In genomic region chr15:82204680-82205371, GRCm38 (mm10) we compare ENCODE assay signal across 19 mouse cellular contexts. TPM values are rescaled to one million over a fixed set of nuclear protein-coding genes. Genes with fewer than 3 reads are reported as not detected.
DNase-seq lines count a peak whose midpoint lies in the region; ATAC-seq and TF ChIP-seq lines count a peak whose summit lies in the region.
"Had no signal": no experiment of that assay in that cellular context is flagged by ENCODE, and none has a peak within 500 bp of the region (broad histone marks: within the 10 kb centered on the region; RNA-seq: fewer than 3 reads in every experiment).

No protein-coding gene starts in this region.

- peaks cover 74% of the 10 kb centered on the region for H3K4me1 ChIP-seq in cerebellum, adult 2 months (ENCODE audit: control insufficient read depth, insufficient read depth, low read length)
- H3K4me1 ChIP-seq in hindbrain, embryonic 11.5 days (replicated peaks; ENCODE audit: control insufficient read depth, insufficient read depth, low read length), result peaks cover 12% of the 10 kb centered on the region
- peaks cover 19% of the 10 kb centered on the region for H3K4me1 ChIP-seq in hindbrain, embryonic 14.5 days (replicated peaks; ENCODE audit: control insufficient read depth, insufficient read depth, low read length)
- H3K4me1 ChIP-seq in midbrain, embryonic 11.5 days (ENCODE audit: control insufficient read depth, insufficient read depth, low read length), result peaks cover 20% of the 10 kb centered on the region
- H3K4me1 ChIP-seq in midbrain, embryonic 14.5 days (ENCODE audit: control insufficient read depth, insufficient read depth, low read length), result peaks cover 13% of the 10 kb centered on the region
- peaks cover 61% of the 10 kb centered on the region for H3K4me1 ChIP-seq in olfactory bulb, adult 2 months (ENCODE audit: control insufficient read depth, insufficient read depth, low read length)

- H3K4me2 ChIP-seq in hindbrain, embryonic 11.5 days (replicated peaks; ENCODE audit: low read depth, low read length), result no peak overlapping the region
- H3K4me2 ChIP-seq in hindbrain, embryonic 14.5 days (replicated peaks), result no peak overlapping the region
- H3K4me2 ChIP-seq in midbrain, embryonic 11.5 days, result no peak overlapping the region
- no peak overlapping the region for H3K4me2 ChIP-seq in midbrain, embryonic 14.5 days (ENCODE audit: low read length)
- H3K4me2 ChIP-seq: hindbrain, embryonic 15.5 days; liver, embryonic 11.5 days; neural tube, embryonic 13.5 days had no signal

- 0 out of 2 replicates have a peak, but pooled peaks have one; percentile 12 for ATAC-seq in hindbrain, embryonic 11.5 days (ENCODE audit: low FRiP score)
- no peak for ATAC-seq in hindbrain, embryonic 14.5 days (ENCODE audit: low FRiP score)
- 0 out of 2 replicates have a peak, but pooled peaks have one; percentile 19 for ATAC-seq in midbrain, embryonic 11.5 days (ENCODE audit: low FRiP score)
- no peak for ATAC-seq in midbrain, embryonic 14.5 days (ENCODE audit: low FRiP score, low TSS enrichment)
- ATAC-seq: forebrain, postnatal 0 days had no signal

- WGBS in cerebellum, adult 2 months, result 59% methylated on average over 10 of the region's 10 CpGs
- 75% methylated on average over 10 of the region's 10 CpGs for WGBS in hindbrain, embryonic 11.5 days
- 66% methylated on average over 10 of the region's 10 CpGs for WGBS in hindbrain, embryonic 14.5 days
- 67% methylated on average over 10 of the region's 10 CpGs for WGBS in midbrain, embryonic 11.5 days
- 68% methylated on average over 10 of the region's 10 CpGs for WGBS in midbrain, embryonic 14.5 days
- WGBS in olfactory bulb, adult 2 months, result 43% methylated on average over 10 of the region's 10 CpGs

- peaks cover 9% of the 10 kb centered on the region; the same call in 1 of the 2 replicates for H3K36me3 ChIP-seq in hindbrain, embryonic 11.5 days (ENCODE audit: control insufficient read depth, insufficient read depth, low read length)
- H3K36me3 ChIP-seq in hindbrain, embryonic 14.5 days (replicated peaks; ENCODE audit: control insufficient read depth, insufficient read depth), result peaks cover 64% of the 10 kb centered on the region
- H3K36me3 ChIP-seq in midbrain, embryonic 11.5 days (ENCODE audit: control insufficient read depth, insufficient read depth, low read length), result peaks cover 38% of the 10 kb centered on the region
- H3K36me3 ChIP-seq in midbrain, embryonic 14.5 days (ENCODE audit: control insufficient read depth, insufficient read depth, low read length), result peaks cover 63% of the 10 kb centered on the region

- H3K9me3 ChIP-seq in hindbrain, embryonic 11.5 days (ENCODE audit: control insufficient read depth, low read length), result no peaks in the 10 kb centered on the region
- H3K9me3 ChIP-seq in hindbrain, embryonic 14.5 days (ENCODE audit: control insufficient read depth, low read length), result no peaks in the 10 kb centered on the region
- H3K9me3 ChIP-seq in midbrain, embryonic 11.5 days (ENCODE audit: control insufficient read depth, low read length), result no peaks in the 10 kb centered on the region
- H3K9me3 ChIP-seq in midbrain, embryonic 14.5 days (ENCODE audit: control insufficient read depth, low read length), result no peaks in the 10 kb centered on the region
- H3K9me3 ChIP-seq: heart, embryonic 10.5 days; hindbrain, embryonic 15.5 days; neural tube, embryonic 13.5 days had no signal

- TF ChIP-seq POLR2A in cerebellum, adult 2 months (IDR thresholded peaks at IDR 0.05; ENCODE audit: borderline replicate concordance, insufficient read depth, low read length), result no peak
- peak; percentile 28; the same call in 1 of the 2 replicates for TF ChIP-seq POLR2A in olfactory bulb, adult 2 months (IDR thresholded peaks at IDR 0.05; ENCODE audit: insufficient read depth, low read depth, low read length)

- no peaks in the 10 kb centered on the region for H3K27me3 ChIP-seq in cerebellum, adult 2 months (ENCODE audit: control insufficient read depth, insufficient read depth, low read length)
- H3K27me3 ChIP-seq in hindbrain, embryonic 11.5 days (ENCODE audit: control insufficient read depth, insufficient read depth, low read length), result peaks cover 28% of the 10 kb centered on the region
- H3K27me3 ChIP-seq in hindbrain, embryonic 14.5 days (ENCODE audit: control insufficient read depth, insufficient read depth, low read length), result peaks cover 37% of the 10 kb centered on the region
- H3K27me3 ChIP-seq in midbrain, embryonic 11.5 days (ENCODE audit: control insufficient read depth, insufficient read depth, low read length), result peaks cover 38% of the 10 kb centered on the region
- peaks cover 27% of the 10 kb centered on the region; the same call in 1 of the 2 replicates for H3K27me3 ChIP-seq in midbrain, embryonic 14.5 days (ENCODE audit: control insufficient read depth, insufficient read depth, low read length)

- no peak overlapping the region for H3K4me3 ChIP-seq in cerebellum, adult 2 months (replicated peaks; ENCODE audit: insufficient read depth, low read depth, low read length)
- H3K4me3 ChIP-seq in hindbrain, embryonic 11.5 days (ENCODE audit: low read depth, low read length), result no peak overlapping the region
- H3K4me3 ChIP-seq in hindbrain, embryonic 14.5 days (replicated peaks; ENCODE audit: low read length), result no peak overlapping the region
- no peak overlapping the region for H3K4me3 ChIP-seq in midbrain, embryonic 11.5 days (ENCODE audit: low read depth, low read length)
- H3K4me3 ChIP-seq in midbrain, embryonic 14.5 days (replicated peaks; ENCODE audit: low read depth, low read length), result no peak overlapping the region
- no peak overlapping the region for H3K4me3 ChIP-seq in olfactory bulb, adult 2 months (ENCODE audit: insufficient read depth, low read depth, low read length)
- H3K4me3 ChIP-seq: heart, embryonic 10.5 days; hindbrain, embryonic 15.5 days; neural tube, embryonic 13.5 days had no signal

- H3K27ac ChIP-seq in cerebellum, adult 2 months (ENCODE audit: insufficient read depth, low read length), result peak overlapping the region; percentile 85
- 0 out of 2 replicates have a peak overlapping the region, but pooled peaks have one; percentile 47 for H3K27ac ChIP-seq in hindbrain, embryonic 11.5 days (ENCODE audit: low read depth, low read length)
- no peak overlapping the region for H3K27ac ChIP-seq in hindbrain, embryonic 14.5 days
- no peak overlapping the region for H3K27ac ChIP-seq in midbrain, embryonic 11.5 days (ENCODE audit: low read depth, low read length)
- H3K27ac ChIP-seq in midbrain, embryonic 14.5 days (replicated peaks; ENCODE audit: low read depth, low read length), result no peak overlapping the region
- peak overlapping the region; percentile 82 for H3K27ac ChIP-seq in olfactory bulb, adult 2 months (ENCODE audit: insufficient read depth, low read depth, low read length)
- H3K27ac ChIP-seq: heart, embryonic 10.5 days; hindbrain, embryonic 15.5 days; neural tube, embryonic 13.5 days had no signal

- DNase-seq in cerebellum, adult 2 months, result no peak
- DNase-seq in cerebellum, adult 8-10 months, result no peak
- DNase-seq in hindbrain, embryonic 11.5 days (ENCODE audit: low spot score), result no peak
- DNase-seq in hindbrain, embryonic 14.5 days (ENCODE audit: low spot score), result no peak
- no peak for DNase-seq in midbrain, embryonic 11.5 days (ENCODE audit: low spot score, missing footprints)
- DNase-seq in midbrain, embryonic 14.5 days, result no peak
- DNase-seq: adrenal gland, postnatal 25 days; forebrain, postnatal 0 days; kidney, adult 8-10 months; kidney, postnatal 14 days; lung, adult 18-20 months; lung, postnatal 14 days; thymus, postnatal 25 days had no signal

- H3K9ac ChIP-seq in hindbrain, embryonic 11.5 days (ENCODE audit: low read depth, low read length), result no peak overlapping the region
- no peak overlapping the region for H3K9ac ChIP-seq in hindbrain, embryonic 14.5 days
- H3K9ac ChIP-seq in midbrain, embryonic 11.5 days (ENCODE audit: low read length), result no peak overlapping the region
- H3K9ac ChIP-seq in midbrain, embryonic 14.5 days (replicated peaks; ENCODE audit: low read length), result no peak overlapping the region
- H3K9ac ChIP-seq: forebrain, postnatal 0 days; hindbrain, embryonic 15.5 days; neural tube, embryonic 13.5 days had no signal

- no peak for TF ChIP-seq CTCF in cerebellum, adult 2 months (IDR thresholded peaks at IDR 0.05; ENCODE audit: borderline replicate concordance, insufficient read depth, low read depth, low read length)
- TF ChIP-seq CTCF in olfactory bulb, adult 2 months (IDR thresholded peaks at IDR 0.05; ENCODE audit: insufficient read depth, low read depth, low read length), result no peak

RNA-seq across cellular contexts. Expression of gene Shisa8, which starts 7.8 kb away (rescaled TPM):
- 65.4 and 69.9 TPM in 2 replicates for polyA plus RNA-seq in cerebellum, adult 2 months (2012; rRNA removed)
- polyA plus RNA-seq in hindbrain, embryonic 11.5 days (2014; fragmentation: Nextera tagmentation; extraction: Ambion mirVana), result 1.0 and 1.9 TPM in 2 replicates
- 3.4 and 6.3 TPM in 2 replicates for polyA plus RNA-seq in hindbrain, embryonic 14.5 days (2014; fragmentation: Nextera tagmentation; extraction: Ambion mirVana)
- polyA plus RNA-seq in midbrain, embryonic 11.5 days (2014; fragmentation: Nextera tagmentation; extraction: Ambion mirVana), result 0.14 and 0.57 TPM in 2 replicates
- 0.70 and 1.5 TPM in 2 replicates for polyA plus RNA-seq in midbrain, embryonic 14.5 days (2014; fragmentation: Nextera tagmentation; extraction: Ambion mirVana)
- not detected in 2 replicates for polyA plus RNA-seq in olfactory bulb, adult 2 months (2012; ENCODE audit: insufficient read depth, insufficient read length, low replicate concordance, missing spikeins)

RNA-seq across cellular contexts. Expression of gene Tnfrsf13c, which starts 19.3 kb away (rescaled TPM):
- 0.89 and 0.93 TPM in 2 replicates for polyA plus RNA-seq in cerebellum, adult 2 months (2012; rRNA removed)
- 0.35 and 0.62 TPM in 2 replicates for polyA plus RNA-seq in hindbrain, embryonic 11.5 days (2014; fragmentation: Nextera tagmentation; extraction: Ambion mirVana)
- polyA plus RNA-seq in hindbrain, embryonic 14.5 days (2014; fragmentation: Nextera tagmentation; extraction: Ambion mirVana), result 0.51 and 0.68 TPM in 2 replicates
- polyA plus RNA-seq in midbrain, embryonic 11.5 days (2014; fragmentation: Nextera tagmentation; extraction: Ambion mirVana), result 0.07 and 0.17 TPM in 2 replicates
- polyA plus RNA-seq in midbrain, embryonic 14.5 days (2014; fragmentation: Nextera tagmentation; extraction: Ambion mirVana), result 0.19 TPM in 1 of 2 replicates, not detected in the other
- polyA plus RNA-seq in olfactory bulb, adult 2 months (2012; ENCODE audit: insufficient read depth, insufficient read length, low replicate concordance, missing spikeins), result not detected in 2 replicates
- polyA plus RNA-seq: heart, postnatal 0 days had no signal

RNA-seq across cellular contexts. Expression of gene Cenpm, which starts 39.7 kb away (rescaled TPM):
- polyA plus RNA-seq in cerebellum, adult 2 months (2012; rRNA removed), result 3.2 and 3.6 TPM in 2 replicates
- polyA plus RNA-seq in hindbrain, embryonic 11.5 days (2014; fragmentation: Nextera tagmentation; extraction: Ambion mirVana), result 76.2 and 78.1 TPM in 2 replicates
- polyA plus RNA-seq in hindbrain, embryonic 14.5 days (2014; fragmentation: Nextera tagmentation; extraction: Ambion mirVana), result 17.0 and 18.0 TPM in 2 replicates
- polyA plus RNA-seq in midbrain, embryonic 11.5 days (2014; fragmentation: Nextera tagmentation; extraction: Ambion mirVana), result 79.2 and 89.1 TPM in 2 replicates
- 13.9 and 23.2 TPM in 2 replicates for polyA plus RNA-seq in midbrain, embryonic 14.5 days (2014; fragmentation: Nextera tagmentation; extraction: Ambion mirVana)
- polyA plus RNA-seq in olfactory bulb, adult 2 months (2012; ENCODE audit: insufficient read depth, insufficient read length, low replicate concordance, missing spikeins), result not detected in 2 replicates

RNA-seq across cellular contexts. Expression of gene 1500009C09Rik, which starts 47.4 kb away (rescaled TPM):
- 195 and 218 TPM in 2 replicates for polyA plus RNA-seq in cerebellum, adult 2 months (2012; rRNA removed)
- 0.86 and 1.6 TPM in 2 replicates for polyA plus RNA-seq in hindbrain, embryonic 11.5 days (2014; fragmentation: Nextera tagmentation; extraction: Ambion mirVana)
- 10.2 and 13.2 TPM in 2 replicates for polyA plus RNA-seq in hindbrain, embryonic 14.5 days (2014; fragmentation: Nextera tagmentation; extraction: Ambion mirVana)
- 1.0 and 1.4 TPM in 2 replicates for polyA plus RNA-seq in midbrain, embryonic 11.5 days (2014; fragmentation: Nextera tagmentation; extraction: Ambion mirVana)
- 12.2 and 47.6 TPM in 2 replicates for polyA plus RNA-seq in midbrain, embryonic 14.5 days (2014; fragmentation: Nextera tagmentation; extraction: Ambion mirVana)
- not detected in 2 replicates for polyA plus RNA-seq in olfactory bulb, adult 2 months (2012; ENCODE audit: insufficient read depth, insufficient read length, low replicate concordance, missing spikeins)
- polyA plus RNA-seq: heart, embryonic 10.5 days; heart, postnatal 0 days; liver, embryonic 11.5 days had no signal

RNA-seq across cellular contexts. Expression of gene Srebf2, which starts 57.8 kb away (rescaled TPM):
- 104 and 105 TPM in 2 replicates for polyA plus RNA-seq in cerebellum, adult 2 months (2012; rRNA removed)
- 143 and 144 TPM in 2 replicates for polyA plus RNA-seq in hindbrain, embryonic 11.5 days (2014; fragmentation: Nextera tagmentation; extraction: Ambion mirVana)
- 153 and 154 TPM in 2 replicates for polyA plus RNA-seq in hindbrain, embryonic 14.5 days (2014; fragmentation: Nextera tagmentation; extraction: Ambion mirVana)
- polyA plus RNA-seq in midbrain, embryonic 11.5 days (2014; fragmentation: Nextera tagmentation; extraction: Ambion mirVana), result 148 and 170 TPM in 2 replicates
- 132 and 158 TPM in 2 replicates for polyA plus RNA-seq in midbrain, embryonic 14.5 days (2014; fragmentation: Nextera tagmentation; extraction: Ambion mirVana)
- polyA plus RNA-seq in olfactory bulb, adult 2 months (2012; ENCODE audit: insufficient read depth, insufficient read length, low replicate concordance, missing spikeins), result 282 TPM in 1 of 2 replicates, not detected in the other

Comparison
In these comparisons a context has a peak if more than half of its experiments do, and no peak if none do; other contexts are left out.
1. H3K27ac ChIP-seq: peak in cerebellum, adult 2 months (single experiment), hindbrain, embryonic 11.5 days (single experiment) and olfactory bulb, adult 2 months (single experiment); none in hindbrain, embryonic 14.5 days (single experiment), midbrain, embryonic 11.5 days (single experiment) and midbrain, embryonic 14.5 days (single experiment).
2. ATAC-seq: peak in hindbrain, embryonic 11.5 days (single experiment) and midbrain, embryonic 11.5 days (single experiment); none in hindbrain, embryonic 14.5 days (single experiment) and midbrain, embryonic 14.5 days (single experiment).